Mouse (Mus musculus) G1E (cell line): ENCODE measurements around the gene Atp6v1g1.

Experiments
- CTCF ChIP-seq: IDR thresholded peaks from 2 replicates; pipeline ENCODE4 v1.5.1; 2012; ENCODE audit warnings: low read depth, low read length, inconsistent platforms, mixed read lengths
- GATA1 ChIP-seq: IDR thresholded peaks from 2 replicates; pipeline ENCODE4 v1.6.1; 2012; ENCODE audit warnings: borderline replicate concordance, low read length, inconsistent platforms, mixed read lengths
- TAL1 ChIP-seq: conservative IDR thresholded peaks from 2 replicates; pipeline ENCODE4 v1.6.1; 2012; ENCODE audit warnings: low read depth, low read length, inconsistent platforms, mixed read lengths

DNA sequence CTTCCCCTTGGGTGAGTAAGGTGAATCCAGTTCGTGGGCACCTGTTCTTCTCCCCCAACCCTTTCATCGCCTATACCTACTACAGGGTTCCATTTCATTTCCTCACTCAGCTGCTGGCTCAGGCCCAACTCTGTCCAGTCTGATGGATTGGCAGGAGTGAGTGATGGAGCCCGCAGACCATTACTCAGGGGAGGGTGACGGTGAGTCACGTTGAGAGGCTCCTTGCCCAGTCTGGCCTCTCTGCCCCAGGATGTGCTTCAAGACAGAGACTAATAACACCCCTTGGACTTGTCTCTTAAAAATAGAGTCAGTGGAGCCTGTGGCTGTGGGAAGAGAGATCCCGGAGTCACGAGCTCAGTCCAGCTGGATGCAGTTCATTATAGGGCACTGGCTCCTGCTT, 14.2 kb upstream of the Atp6v1g1 start:
- TF ChIP-seq CTCF (no peak), TAL1 (no peak), GATA1 (no peak)
